Mouse (Mus musculus): ENCODE results near the gene Atxn2.

The Atxn2 gene

DNA sequence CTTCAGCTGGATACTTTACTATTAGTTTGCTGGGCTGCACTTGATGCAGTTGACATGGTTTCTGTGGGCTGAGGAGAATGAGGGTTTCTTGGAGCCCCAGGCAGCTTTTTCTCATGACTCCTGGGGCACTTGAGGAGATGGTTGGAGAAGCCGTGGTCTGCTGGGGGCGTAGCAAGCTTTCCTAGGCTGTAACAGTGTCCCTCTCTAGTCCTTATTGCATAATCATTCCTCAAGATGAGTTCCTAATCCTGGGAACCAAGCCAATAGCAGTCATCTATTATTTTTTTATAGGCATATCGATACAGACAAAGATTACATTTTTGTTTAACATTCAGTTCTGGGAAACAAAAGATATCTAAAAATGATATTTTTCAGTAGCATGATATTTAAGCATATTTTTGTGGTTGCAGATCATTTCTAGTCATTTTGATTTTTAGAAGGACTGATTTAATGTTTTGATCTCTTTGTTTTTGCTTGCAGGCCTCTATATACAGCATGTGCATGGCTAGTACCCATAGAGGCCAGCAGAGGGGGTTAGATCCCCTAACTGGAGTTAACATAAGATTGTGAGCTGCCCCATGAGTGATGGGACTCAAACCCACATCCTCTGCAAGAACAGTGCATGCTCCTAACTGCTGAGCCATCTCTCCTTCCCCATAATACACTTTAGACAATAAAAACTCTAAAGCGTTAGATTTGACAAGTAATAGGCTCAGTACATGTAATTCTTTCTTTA is 55.1 kb downstream of the Atxn2 start:
- no peak for DNase-seq

GRCm38 (mm10) chr5:121767564-121767963 is 56.4 kb downstream of the Atxn2 start:
- no peak for DNase-seq

DNA sequence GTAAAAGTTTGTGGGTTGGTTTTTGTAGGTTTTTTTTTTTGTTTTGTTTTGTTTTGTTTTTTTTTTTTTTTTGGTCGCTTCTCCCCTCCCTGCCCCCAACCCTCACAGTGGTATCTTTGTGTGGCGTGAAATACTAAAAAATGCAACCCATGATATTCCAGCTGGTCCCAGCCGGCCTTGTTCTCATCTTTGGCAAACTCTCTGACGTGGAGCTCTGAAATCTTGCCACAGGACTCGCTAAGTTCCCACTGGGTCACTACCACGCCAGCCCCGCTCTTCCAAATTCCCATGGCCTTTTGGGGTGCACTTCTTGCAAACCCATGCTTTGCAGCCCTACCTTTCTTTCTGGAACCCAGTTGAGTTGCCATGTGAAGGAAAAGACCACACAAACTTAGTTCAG is 58.7 kb downstream of the Atxn2 start:
- no peak for DNase-seq

GRCm38 (mm10) chr5:121771611-121772010 is 60.5 kb downstream of the Atxn2 start:
- no peak for DNase-seq

DNA sequence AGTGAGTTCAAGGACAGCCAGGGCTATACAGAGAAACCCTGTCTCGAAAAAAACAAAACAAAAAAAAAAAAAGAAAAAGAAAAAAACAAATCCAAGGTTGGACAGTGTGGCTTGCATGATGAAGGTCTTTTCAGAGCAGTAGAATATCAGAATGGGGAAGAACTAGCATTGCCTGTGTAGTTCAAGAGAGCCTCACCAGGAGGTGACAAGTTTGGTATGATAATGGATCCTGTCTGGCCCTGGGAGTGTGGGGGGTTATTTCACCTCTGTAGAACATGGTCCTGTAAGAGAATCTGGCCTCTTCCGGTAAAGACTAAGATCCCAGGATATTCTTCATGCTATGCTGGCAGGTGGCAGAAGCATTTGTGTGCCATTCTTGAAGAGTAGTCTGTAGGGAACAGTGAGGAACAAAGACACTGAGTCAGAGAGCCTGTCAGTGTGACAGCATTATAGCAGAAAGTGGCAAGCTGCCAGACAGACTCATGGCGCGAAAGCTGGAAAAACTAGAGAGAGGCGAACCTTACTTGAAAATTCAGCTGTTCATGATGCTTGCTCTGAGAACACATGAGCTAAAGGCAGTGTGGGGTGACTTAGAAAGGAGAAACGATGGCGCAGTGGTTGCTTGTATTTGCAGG is 67.5 kb downstream of the Atxn2 start:
- DNase-seq = no peak

DNA sequence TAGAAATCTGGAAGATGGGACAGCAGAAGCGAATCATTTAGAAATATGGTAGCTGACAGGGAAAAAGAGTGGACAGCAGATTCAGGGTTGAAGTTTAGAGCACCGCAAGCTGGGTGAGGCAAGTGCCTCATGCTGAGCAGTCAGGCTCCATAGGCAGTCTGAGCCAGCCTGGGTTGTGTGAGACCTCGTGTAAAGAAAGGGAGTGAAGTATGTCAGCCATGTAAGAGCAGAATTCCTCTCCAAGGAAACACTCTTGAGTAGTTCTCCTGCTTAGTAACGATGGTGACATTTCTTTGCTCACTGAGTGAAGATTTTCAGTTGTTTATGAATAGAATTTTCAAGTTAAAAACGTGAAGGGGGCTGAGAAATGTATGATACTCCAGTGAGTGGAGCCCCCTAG is 69.0 kb downstream of the Atxn2 start:
- DNase-seq = no peak

- no peak for DNase-seq
Observed at GRCm38 (mm10) chr5:121782467-121782866, 71.3 kb downstream of the Atxn2 start.

- peak; percentile 32 to 34 for DNase-seq
Observed at GRCm38 (mm10) chr5:121783862-121784500, 72.8 kb downstream of the Atxn2 start.

DNA sequence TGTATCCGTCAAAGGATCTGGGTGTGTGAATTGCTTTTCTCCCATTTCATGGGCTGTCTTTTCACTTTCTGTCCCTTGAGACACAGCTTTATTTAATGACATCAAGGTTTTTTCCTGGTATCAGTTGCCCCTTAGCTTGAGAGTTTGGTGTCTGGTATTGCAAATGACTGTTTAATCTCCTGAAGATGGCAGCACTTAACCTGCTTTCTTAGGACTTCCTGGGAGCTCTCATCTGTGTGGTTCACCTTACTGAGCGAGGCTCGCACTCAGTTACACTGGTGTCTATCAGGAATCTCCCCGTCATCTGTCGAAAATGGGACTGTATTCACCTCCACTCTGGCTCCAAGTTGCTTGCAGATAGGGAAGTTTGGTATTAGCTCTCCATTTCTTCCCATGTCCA is 79.9 kb downstream of the Atxn2 start:
- DNase-seq = no peak

DNA sequence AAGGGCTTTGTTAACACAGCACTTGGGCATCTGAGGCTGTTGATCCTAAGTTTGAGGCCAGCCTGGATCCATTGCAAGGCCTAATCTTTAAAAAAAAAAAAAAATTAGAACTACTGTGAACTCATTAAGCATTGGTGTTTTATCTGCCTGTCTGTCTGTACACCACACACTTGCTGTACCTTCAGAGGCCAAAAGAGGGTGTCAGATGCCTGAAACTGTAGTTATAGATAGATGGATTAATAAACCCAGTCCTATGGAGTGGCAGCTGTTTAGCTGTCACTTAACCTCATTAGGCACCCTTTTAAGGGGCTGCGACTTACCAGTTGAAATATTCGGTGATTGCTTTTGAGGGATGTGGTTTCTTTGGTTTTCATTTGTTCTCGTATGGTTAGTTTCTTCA is 84.7 kb downstream of the Atxn2 start:
- DNase-seq = no peak

DNA sequence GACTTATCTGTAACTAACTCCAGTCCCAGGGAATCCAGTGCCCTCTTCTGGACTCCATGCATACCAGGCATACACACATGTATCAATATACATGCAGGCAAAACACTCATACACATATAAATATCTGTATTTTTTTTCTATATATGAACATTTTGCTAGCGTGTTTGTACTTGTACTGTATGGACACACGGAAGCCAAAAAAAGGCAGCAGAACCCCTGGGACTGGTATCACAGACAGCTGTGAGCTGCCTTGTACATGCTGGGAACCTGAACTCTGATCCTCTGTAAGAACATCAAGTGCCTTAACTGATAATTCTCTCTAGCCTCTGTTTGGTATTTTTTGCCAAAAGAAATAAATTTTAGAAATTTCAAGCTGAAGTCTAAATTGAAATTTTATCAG is 87.3 kb downstream of the Atxn2 start:
- DNase-seq = no peak

- no peak for DNase-seq
Observed at GRCm38 (mm10) chr5:121807186-121807585, 96.0 kb downstream of the Atxn2 start.

GRCm38 (mm10) chr5:121808202-121808601 is 97.1 kb downstream of the Atxn2 start:
- DNase-seq = no peak

- DNase-seq = no peak
Observed at GRCm38 (mm10) chr5:121809667-121810224, 98.6 kb downstream of the Atxn2 start.

- DNase-seq = no peak
Observed at GRCm38 (mm10) chr5:121810331-121811151, 99.4 kb downstream of the Atxn2 start.

GRCm38 (mm10) chr5:121811485-121811931 is 100.4 kb downstream of the Atxn2 start:
- no peak for DNase-seq

GRCm38 (mm10) chr5:121812526-121813243 is 101.5 kb downstream of the Atxn2 start:
- no peak for DNase-seq

DNA sequence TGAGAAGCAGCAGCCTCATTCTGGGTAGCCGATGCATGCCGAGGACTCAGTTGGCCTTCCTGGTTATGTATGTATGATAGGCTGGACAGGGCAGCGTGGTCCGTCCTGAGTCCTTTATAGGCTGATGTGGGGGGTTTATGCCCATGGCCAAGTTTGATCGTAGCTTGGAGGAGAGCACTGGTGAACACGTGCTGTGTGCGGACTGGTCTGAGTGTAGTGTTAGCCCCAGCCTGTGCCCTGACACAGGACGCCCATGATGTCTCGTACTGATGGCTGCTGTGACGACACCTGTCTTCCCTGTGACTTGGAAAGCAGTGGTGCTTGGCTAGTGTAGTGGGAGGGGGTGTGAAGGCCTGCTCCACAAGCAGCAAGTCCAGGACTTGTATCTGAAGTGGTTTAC is 102.6 kb downstream of the Atxn2 start:
- no peak for DNase-seq

- peak; percentile 77 to 79 for DNase-seq
Observed at GRCm38 (mm10) chr5:121815067-121815466, 103.9 kb downstream of the Atxn2 start.

- DNase-seq = no peak
Observed at GRCm38 (mm10) chr5:121815867-121816380, 104.8 kb downstream of the Atxn2 start.

GRCm38 (mm10) chr5:121816611-121817010 is 105.5 kb downstream of the Atxn2 start:
- no peak for DNase-seq

GRCm38 (mm10) chr5:121817551-121817950 is 106.4 kb downstream of the Atxn2 start:
- no peak for DNase-seq

Data from kidney, adult 8-10 months (tissue).